Mouse (Mus musculus): ENCODE measurements around the gene Scn2b. TPM values are rescaled to one million over a fixed set of nuclear protein-coding genes. Genes with fewer than 3 reads are reported as not detected.

Gene Scn2b
- polyA plus RNA-seq, 1 experiment from 2014 or later = 3.4 TPM

DNA sequence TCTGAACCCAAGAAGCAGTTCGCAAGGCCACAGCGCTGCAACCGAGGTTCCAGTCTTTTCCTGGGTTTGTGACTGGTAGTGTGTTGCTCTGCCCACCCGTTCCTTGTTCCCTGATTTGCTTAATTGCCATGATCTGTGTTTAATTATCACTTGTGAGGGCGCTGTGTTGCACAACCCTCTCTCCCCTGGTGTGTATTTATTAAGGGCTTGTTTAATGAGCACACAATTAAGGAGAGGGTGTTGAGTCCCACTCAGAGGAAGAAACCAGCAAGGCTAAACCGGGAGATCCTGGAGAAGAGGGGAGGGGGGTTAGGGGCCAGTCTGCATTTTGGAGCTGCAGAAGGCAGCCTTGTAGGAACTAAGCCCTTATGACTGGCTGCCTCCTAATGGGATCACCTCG is 23.4 kb downstream of the Scn2b start:
- Histone ChIP-seq H3K4me2 (ENCODE audit: low read depth) (no peak overlapping the region), H3K4me1 (ENCODE audit: control insufficient read depth, insufficient read depth, low read length) (peaks cover 6% of the 10 kb centered on the region; the same call in 1 of the 2 replicates), H3K4me3 (ENCODE audit: low read depth, low read length) (no peak overlapping the region), H3K27ac (ENCODE audit: low read depth, low read length) (no peak overlapping the region), H3K36me3 (ENCODE audit: control insufficient read depth, insufficient read depth, low read length) (no peaks in the 10 kb centered on the region), H3K9me3 (ENCODE audit: control insufficient read depth, low read length) (no peaks in the 10 kb centered on the region), H3K9ac (ENCODE audit: low read length) (no peak overlapping the region), H3K27me3 (ENCODE audit: control insufficient read depth, insufficient read depth, low read length) (peaks cover 44% of the 10 kb centered on the region)
- WGBS = 53% methylated on average over 7 of the region's 7 CpGs
- ATAC-seq (ENCODE audit: insufficient read depth, low FRiP score, low TSS enrichment) (no peak), DNase-seq (ENCODE audit: low spot score) (no peak)

DNA sequence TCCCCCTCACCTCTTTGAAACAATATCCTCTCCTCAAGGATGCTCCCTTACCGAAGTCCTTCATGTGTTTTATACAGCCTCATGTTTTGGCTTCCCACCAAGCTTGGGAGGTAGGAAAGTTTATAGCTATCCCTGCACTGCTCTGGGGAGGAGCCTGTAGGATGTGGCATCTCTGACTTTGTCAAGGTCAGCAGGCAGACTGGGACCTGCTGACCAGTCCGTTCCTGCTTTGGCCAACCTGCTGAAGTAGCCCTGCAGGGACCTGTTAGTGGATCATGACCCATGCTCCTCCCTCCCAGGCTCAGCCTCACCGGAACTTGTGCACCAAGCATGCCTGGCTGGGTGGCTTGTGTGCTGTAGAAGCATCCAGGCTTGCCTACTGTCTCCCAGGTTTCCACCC is 25.1 kb downstream of the Scn2b start:
- no peak overlapping the region for H3K9ac ChIP-seq (ENCODE audit: low read length)
- H3K4me1 ChIP-seq (ENCODE audit: control insufficient read depth, insufficient read depth, low read length) = peaks cover 4% of the 10 kb centered on the region; the same call in 1 of the 2 replicates
- H3K4me3 ChIP-seq (ENCODE audit: low read depth, low read length) = no peak overlapping the region
- H3K9me3 ChIP-seq (ENCODE audit: control insufficient read depth, low read length) = no peaks in the 10 kb centered on the region
- ATAC-seq (ENCODE audit: insufficient read depth, low FRiP score, low TSS enrichment) (no peak), DNase-seq (ENCODE audit: low spot score) (no peak)
- no peaks in the 10 kb centered on the region for H3K36me3 ChIP-seq (ENCODE audit: control insufficient read depth, insufficient read depth, low read length)
- H3K27me3 ChIP-seq (ENCODE audit: control insufficient read depth, insufficient read depth, low read length) = peaks cover 33% of the 10 kb centered on the region
- H3K4me2 ChIP-seq (ENCODE audit: low read depth) = no peak overlapping the region
- WGBS = 54% methylated on average over 3 of the region's 3 CpGs
- H3K27ac ChIP-seq (ENCODE audit: low read depth, low read length) = no peak overlapping the region

DNA sequence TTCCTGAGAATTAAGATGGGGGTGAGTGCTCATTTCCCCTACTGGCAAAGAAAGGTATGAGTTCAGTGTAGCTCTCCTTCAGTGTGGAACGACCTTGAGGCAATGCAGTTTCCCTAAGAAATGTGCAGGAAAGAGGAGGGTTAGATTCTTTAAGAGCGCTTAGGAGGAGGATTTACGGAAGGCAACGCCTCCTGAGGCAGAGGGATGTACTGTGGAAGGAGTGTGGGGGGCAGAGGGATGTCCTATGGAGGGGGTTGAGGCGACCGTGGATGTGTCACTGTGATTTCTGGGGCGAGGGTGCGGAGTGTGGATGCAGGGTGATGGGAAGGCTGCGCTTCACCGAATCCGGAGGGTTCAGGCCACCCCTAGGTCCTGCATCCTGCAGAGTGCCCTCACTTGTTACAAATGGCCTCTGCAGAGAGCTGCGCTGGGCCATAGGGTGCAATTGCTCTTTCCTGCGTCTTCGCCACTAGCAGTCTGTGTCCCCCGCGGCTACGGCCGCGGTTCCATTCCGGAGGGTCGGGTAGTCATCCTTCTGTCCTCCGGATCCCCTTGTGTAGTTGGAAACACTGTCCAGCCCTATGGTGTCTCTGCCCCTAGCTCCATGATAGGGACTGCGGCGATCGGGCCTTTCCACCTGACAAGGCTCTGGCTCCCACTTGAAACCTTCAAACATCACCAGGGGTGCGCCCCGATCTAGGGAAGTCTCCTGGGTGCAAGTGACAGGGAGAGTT is 28.1 kb downstream of the Scn2b start:
- H3K36me3 ChIP-seq (ENCODE audit: control insufficient read depth, insufficient read depth, low read length) = no peaks in the 10 kb centered on the region
- no peak overlapping the region for H3K27ac ChIP-seq (ENCODE audit: low read depth, low read length)
- peak overlapping the region; percentile 37 for H3K9ac ChIP-seq (ENCODE audit: low read length)
- peaks cover 4% of the 10 kb centered on the region; the same call in 1 of the 2 replicates for H3K4me1 ChIP-seq (ENCODE audit: control insufficient read depth, insufficient read depth, low read length)
- ATAC-seq (ENCODE audit: insufficient read depth, low FRiP score, low TSS enrichment) (no peak; the same call in 1 of the 2 replicates), DNase-seq (ENCODE audit: low spot score) (peak; percentile 25)
- peaks cover 4% of the 10 kb centered on the region; the same call in 1 of the 2 replicates for H3K27me3 ChIP-seq (ENCODE audit: control insufficient read depth, insufficient read depth, low read length)
- H3K4me3 ChIP-seq (ENCODE audit: low read depth, low read length) = peak overlapping the region; percentile 24
- H3K9me3 ChIP-seq (ENCODE audit: control insufficient read depth, low read length) = no peaks in the 10 kb centered on the region
- WGBS = 3% methylated on average over 27 of the region's 27 CpGs
- H3K4me2 ChIP-seq (ENCODE audit: low read depth) = peak overlapping the region; percentile 60

DNA sequence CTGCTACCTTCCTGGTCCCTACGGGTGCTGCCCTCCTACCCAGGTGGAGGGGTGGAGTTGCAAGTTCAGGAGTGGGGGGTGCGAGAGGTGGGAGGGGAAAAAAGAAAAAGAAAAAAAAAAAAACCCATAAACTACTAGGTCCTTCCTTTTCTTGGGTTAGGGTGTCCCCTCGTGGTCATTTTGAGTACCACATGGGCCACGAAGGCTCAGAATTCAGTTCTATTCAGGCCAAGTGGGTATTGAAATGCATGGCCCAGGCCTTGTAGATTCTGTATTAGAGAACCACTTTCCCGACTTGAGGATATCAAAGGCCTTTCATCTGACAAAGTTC is 28.6 kb downstream of the Scn2b start:
- Histone ChIP-seq H3K4me2 (ENCODE audit: low read depth) (peak overlapping the region; percentile 60), H3K36me3 (ENCODE audit: control insufficient read depth, insufficient read depth, low read length) (no peaks in the 10 kb centered on the region), H3K9me3 (ENCODE audit: control insufficient read depth, low read length) (no peaks in the 10 kb centered on the region), H3K4me1 (ENCODE audit: control insufficient read depth, insufficient read depth, low read length) (peaks cover 4% of the 10 kb centered on the region; the same call in 1 of the 2 replicates), H3K27me3 (ENCODE audit: control insufficient read depth, insufficient read depth, low read length) (peaks cover 4% of the 10 kb centered on the region; the same call in 1 of the 2 replicates), H3K9ac (ENCODE audit: low read length) (no peak overlapping the region), H3K27ac (ENCODE audit: low read depth, low read length) (no peak overlapping the region), H3K4me3 (ENCODE audit: low read depth, low read length) (peak overlapping the region; percentile 24)
- ATAC-seq (ENCODE audit: insufficient read depth, low FRiP score, low TSS enrichment) = no peak
- WGBS = 2% methylated on average over 5 of the region's 5 CpGs
- DNase-seq (ENCODE audit: low spot score) = peak; percentile 79

DNA sequence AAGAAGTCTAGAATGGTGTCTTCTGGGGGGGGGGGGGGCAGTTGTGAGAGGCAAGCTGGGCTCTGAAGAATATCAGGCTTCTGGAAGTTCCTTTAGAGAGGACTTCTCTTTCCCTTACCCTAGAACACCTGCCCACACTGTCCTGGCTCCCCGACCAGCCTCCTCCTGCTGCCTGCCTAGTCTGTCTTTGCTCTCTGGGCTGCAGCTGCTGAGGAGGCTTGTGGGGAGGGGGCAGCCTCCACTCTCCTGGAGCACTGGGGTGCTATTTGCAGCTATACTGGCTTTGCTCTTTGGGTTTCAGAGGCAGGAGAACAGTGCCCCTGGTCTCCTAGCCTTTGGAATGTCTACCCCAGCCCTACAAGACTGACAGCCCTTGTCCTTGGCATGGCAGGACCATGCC is 33.4 kb downstream of the Scn2b start:
- ATAC-seq (ENCODE audit: insufficient read depth, low FRiP score, low TSS enrichment) (no peak), DNase-seq (ENCODE audit: low spot score) (no peak)
- WGBS = 81% methylated on average over 1 of the region's 1 CpGs

DNA sequence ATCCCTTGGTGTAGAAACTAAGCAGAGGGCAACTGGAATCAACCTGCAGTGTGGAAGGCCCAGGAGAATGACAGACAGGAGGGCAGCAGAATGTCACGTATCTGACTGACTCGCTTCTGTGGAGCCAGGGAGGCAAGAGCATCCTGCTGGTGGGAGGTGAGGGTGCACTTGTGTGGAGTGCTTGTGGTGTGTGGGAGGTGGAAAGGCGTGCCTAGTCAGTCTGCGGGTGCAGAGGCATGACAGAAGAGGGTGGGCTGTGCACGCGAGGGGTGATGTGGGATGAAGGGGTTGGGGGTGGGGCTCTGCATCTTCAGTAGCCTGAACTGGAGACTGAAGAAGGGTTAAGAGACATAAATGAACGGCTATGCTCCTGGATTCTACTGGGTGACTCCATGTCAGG is 35.8 kb downstream of the Scn2b start:
- Histone ChIP-seq H3K36me3 (ENCODE audit: control insufficient read depth, insufficient read depth, low read length) (no peaks in the 10 kb centered on the region), H3K27me3 (ENCODE audit: control insufficient read depth, insufficient read depth, low read length) (no peaks in the 10 kb centered on the region), H3K4me1 (ENCODE audit: control insufficient read depth, insufficient read depth, low read length) (no peaks in the 10 kb centered on the region), H3K4me3 (ENCODE audit: low read depth, low read length) (no peak overlapping the region), H3K27ac (ENCODE audit: low read depth, low read length) (no peak overlapping the region), H3K4me2 (ENCODE audit: low read depth) (no peak overlapping the region), H3K9ac (ENCODE audit: low read length) (no peak overlapping the region), H3K9me3 (ENCODE audit: control insufficient read depth, low read length) (no peaks in the 10 kb centered on the region)
- 79% methylated on average over 7 of the region's 7 CpGs for WGBS
- no peak for ATAC-seq (ENCODE audit: insufficient read depth, low FRiP score, low TSS enrichment)
- DNase-seq (ENCODE audit: low spot score) = no peak

More for the DNA sequence above, 33.4 kb downstream of the Scn2b start:
- no peak overlapping the region for H3K9ac ChIP-seq (ENCODE audit: low read length)
- no peak overlapping the region for H3K4me2 ChIP-seq (ENCODE audit: low read depth)
- no peaks in the 10 kb centered on the region for H3K9me3 ChIP-seq (ENCODE audit: control insufficient read depth, low read length)
- H3K4me3 ChIP-seq (ENCODE audit: low read depth, low read length) = no peak overlapping the region
- H3K4me1 ChIP-seq (ENCODE audit: control insufficient read depth, insufficient read depth, low read length) = peaks cover 1% of the 10 kb centered on the region; the same call in 1 of the 2 replicates
- no peak overlapping the region for H3K27ac ChIP-seq (ENCODE audit: low read depth, low read length)
- H3K36me3 ChIP-seq (ENCODE audit: control insufficient read depth, insufficient read depth, low read length) = no peaks in the 10 kb centered on the region
- H3K27me3 ChIP-seq (ENCODE audit: control insufficient read depth, insufficient read depth, low read length) = peaks cover under 1% of the 10 kb centered on the region; the same call in 1 of the 2 replicates

DNA sequence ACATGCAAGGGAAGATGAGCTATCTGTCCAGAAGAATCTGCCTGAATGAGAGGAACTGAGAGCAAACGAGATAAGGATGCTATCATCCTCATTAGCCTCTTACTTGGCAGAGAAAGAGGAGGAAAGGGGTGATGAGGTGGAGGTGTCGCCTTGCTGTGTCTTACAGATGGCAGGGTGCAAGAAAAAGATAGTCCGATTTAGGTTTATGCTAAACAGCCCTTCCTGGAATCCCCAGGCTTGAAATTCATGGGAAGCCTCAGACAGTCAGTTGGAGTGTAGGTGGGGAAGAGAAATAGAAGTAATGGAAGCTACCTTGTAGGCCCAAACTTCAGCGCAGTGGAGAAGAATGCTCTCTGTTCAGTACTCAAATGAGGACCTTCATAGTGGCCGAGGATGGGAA is 50.3 kb downstream of the Scn2b start:
- DNase-seq (ENCODE audit: low spot score) (no peak), ATAC-seq (ENCODE audit: insufficient read depth, low FRiP score, low TSS enrichment) (no peak)
- WGBS = 79% methylated on average over 5 of the region's 5 CpGs
- H3K4me1 ChIP-seq (ENCODE audit: control insufficient read depth, insufficient read depth, low read length) = no peaks in the 10 kb centered on the region
- no peaks in the 10 kb centered on the region for H3K9me3 ChIP-seq (ENCODE audit: control insufficient read depth, low read length)
- H3K27ac ChIP-seq (ENCODE audit: low read depth, low read length) = no peak overlapping the region
- no peaks in the 10 kb centered on the region for H3K36me3 ChIP-seq (ENCODE audit: control insufficient read depth, insufficient read depth, low read length)
- H3K9ac ChIP-seq (ENCODE audit: low read length) = no peak overlapping the region
- no peak overlapping the region for H3K4me2 ChIP-seq (ENCODE audit: low read depth)
- no peak overlapping the region for H3K4me3 ChIP-seq (ENCODE audit: low read depth, low read length)
- no peaks in the 10 kb centered on the region for H3K27me3 ChIP-seq (ENCODE audit: control insufficient read depth, insufficient read depth, low read length)

DNA sequence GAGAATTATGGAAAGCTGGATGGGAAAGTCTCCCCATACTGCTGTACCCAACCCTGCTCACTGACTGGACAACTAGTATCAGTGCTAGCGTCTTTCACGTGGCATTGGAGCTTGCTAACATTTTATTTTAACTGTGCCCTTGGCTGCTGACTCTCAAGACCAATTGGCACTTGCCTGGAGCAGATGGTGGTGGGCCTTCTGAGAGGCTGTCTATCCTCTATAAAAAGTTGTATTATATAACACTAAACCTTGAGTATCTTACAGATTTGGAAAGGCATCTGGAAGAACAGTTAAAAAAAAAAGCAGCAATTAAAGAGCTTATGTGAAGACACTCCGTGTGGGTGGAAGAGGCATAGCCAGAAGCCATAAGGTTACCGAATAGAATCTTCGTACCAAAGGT is 52.6 kb downstream of the Scn2b start:
- no peak for ATAC-seq (ENCODE audit: insufficient read depth, low FRiP score, low TSS enrichment)
- Histone ChIP-seq H3K27ac (ENCODE audit: low read depth, low read length) (no peak overlapping the region), H3K4me3 (ENCODE audit: low read depth, low read length) (no peak overlapping the region), H3K4me1 (ENCODE audit: control insufficient read depth, insufficient read depth, low read length) (no peaks in the 10 kb centered on the region), H3K9me3 (ENCODE audit: control insufficient read depth, low read length) (no peaks in the 10 kb centered on the region), H3K27me3 (ENCODE audit: control insufficient read depth, insufficient read depth, low read length) (no peaks in the 10 kb centered on the region), H3K4me2 (ENCODE audit: low read depth) (no peak overlapping the region), H3K36me3 (ENCODE audit: control insufficient read depth, insufficient read depth, low read length) (no peaks in the 10 kb centered on the region), H3K9ac (ENCODE audit: low read length) (no peak overlapping the region)
- 90% methylated on average over 5 of the region's 5 CpGs for WGBS
- no peak for DNase-seq (ENCODE audit: low spot score)

DNA sequence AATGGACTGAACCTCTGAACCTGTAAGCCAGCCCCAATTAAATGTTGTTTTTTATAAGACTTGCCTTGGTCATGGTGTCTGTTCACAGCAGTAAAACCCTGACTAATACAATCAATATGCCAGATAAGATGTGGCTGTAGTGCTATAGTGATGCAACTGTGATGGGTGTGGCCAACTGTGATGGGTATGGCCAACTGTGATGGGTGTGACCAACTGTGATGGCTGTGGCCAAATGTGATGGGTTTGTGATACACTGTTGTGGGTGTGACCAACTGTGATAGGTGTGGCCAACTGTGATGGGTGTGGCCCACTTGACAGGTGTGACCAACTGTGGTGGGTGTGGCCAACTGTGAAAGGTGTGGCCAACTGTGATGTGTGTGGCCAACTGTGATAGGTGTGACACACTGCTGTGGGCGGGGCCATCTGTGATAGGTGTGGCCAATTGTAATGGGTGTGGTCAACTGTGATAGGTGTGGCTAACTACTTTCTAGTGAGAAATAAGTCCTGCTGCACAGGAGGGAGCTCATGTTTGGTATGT is 53.6 kb downstream of the Scn2b start:
- no peak for ATAC-seq (ENCODE audit: insufficient read depth, low FRiP score, low TSS enrichment)
- 81% methylated on average over 1 of the region's 1 CpGs for WGBS
- no peaks in the 10 kb centered on the region for H3K9me3 ChIP-seq (ENCODE audit: control insufficient read depth, low read length)

More for the DNA sequence above, 53.6 kb downstream of the Scn2b start:
- H3K27me3 ChIP-seq (ENCODE audit: control insufficient read depth, insufficient read depth, low read length) = no peaks in the 10 kb centered on the region
- H3K4me2 ChIP-seq (ENCODE audit: low read depth) = no peak overlapping the region
- no peak for DNase-seq (ENCODE audit: low spot score)
- H3K9ac ChIP-seq (ENCODE audit: low read length) = no peak overlapping the region
- no peaks in the 10 kb centered on the region for H3K4me1 ChIP-seq (ENCODE audit: control insufficient read depth, insufficient read depth, low read length)
- no peaks in the 10 kb centered on the region for H3K36me3 ChIP-seq (ENCODE audit: control insufficient read depth, insufficient read depth, low read length)
- H3K4me3 ChIP-seq (ENCODE audit: low read depth, low read length) = no peak overlapping the region
- no peak overlapping the region for H3K27ac ChIP-seq (ENCODE audit: low read depth, low read length)
